Mouse (Mus musculus) embryonic facial prominence, embryonic 15.5 days (tissue): ENCODE measurements at regions not wholly inside any gene's neighbourhood (a gene's known extent, or its start where the extent isn't known, plus 50 kb on each side); places are given as distances from the start of the nearest gene placed in this dataset.
"Not testable (repeated sequence)": the region's sequence is repeated elsewhere in the genome, so short reads cannot be mapped to it uniquely, and the experiment has no call there.

ENCODE experiments used
- ATAC-seq: fragments of 200-750 bp; cut with Nextera tagmentation; 2 replicates; pipeline ENCODE4 v1.8.0; 2017; ENCODE audit warnings: low read depth, moderate TSS enrichment; ENCODE audit not compliant: insufficient number of reproducible peaks, low FRiP score, low TSS enrichment
- H3K27ac ChIP-seq: fragments of 300-500 bp; sonication (generic); replicated peaks from 2 replicates; pipeline ENCODE4 v1.5.1; 2015; ENCODE audit warnings: mild to moderate bottlenecking, inconsistent platforms
- H3K27me3 ChIP-seq: fragments of 300-500 bp; sonication (generic); 2 replicates; pipeline ENCODE4 v1.6.1; 2015; ENCODE audit warnings: inconsistent platforms
- H3K36me3 ChIP-seq: fragments of 300-500 bp; sonication (generic); 2 replicates; pipeline ENCODE4 v1.6.1; 2015; ENCODE audit warnings: mild to moderate bottlenecking, inconsistent platforms
- H3K4me1 ChIP-seq: fragments of 300-500 bp; sonication (generic); 2 replicates; pipeline ENCODE4 v1.6.1; 2015; ENCODE audit warnings: inconsistent platforms
- H3K4me2 ChIP-seq: fragments of 300-500 bp; sonication (generic); replicated peaks from 2 replicates; pipeline ENCODE4 v1.6.1; 2015; ENCODE audit warnings: mild to moderate bottlenecking, inconsistent platforms
- H3K4me3 ChIP-seq: fragments of 300-500 bp; sonication (generic); replicated peaks from 2 replicates; pipeline ENCODE4 v1.5.1; 2015; ENCODE audit warnings: mild to moderate bottlenecking, inconsistent platforms
- H3K9ac ChIP-seq: fragments of 300-500 bp; sonication (generic); 2 replicates; pipeline ENCODE4 v1.6.1; 2015; ENCODE audit warnings: inconsistent platforms
- H3K9me3 ChIP-seq: fragments of 300-500 bp; sonication (generic); replicated peaks from 2 replicates; pipeline ENCODE4 v1.6.1; 2016; ENCODE audit warnings: inconsistent platforms
- WGBS: fragments of 180-500 bp; shearing (Covaris S2); methylation state at CpG from one replicate; pipeline ENCODE4 v1.1.7; 2015; 5-methylcytosine and 5-hydroxymethylcytosine counted together

DNA sequence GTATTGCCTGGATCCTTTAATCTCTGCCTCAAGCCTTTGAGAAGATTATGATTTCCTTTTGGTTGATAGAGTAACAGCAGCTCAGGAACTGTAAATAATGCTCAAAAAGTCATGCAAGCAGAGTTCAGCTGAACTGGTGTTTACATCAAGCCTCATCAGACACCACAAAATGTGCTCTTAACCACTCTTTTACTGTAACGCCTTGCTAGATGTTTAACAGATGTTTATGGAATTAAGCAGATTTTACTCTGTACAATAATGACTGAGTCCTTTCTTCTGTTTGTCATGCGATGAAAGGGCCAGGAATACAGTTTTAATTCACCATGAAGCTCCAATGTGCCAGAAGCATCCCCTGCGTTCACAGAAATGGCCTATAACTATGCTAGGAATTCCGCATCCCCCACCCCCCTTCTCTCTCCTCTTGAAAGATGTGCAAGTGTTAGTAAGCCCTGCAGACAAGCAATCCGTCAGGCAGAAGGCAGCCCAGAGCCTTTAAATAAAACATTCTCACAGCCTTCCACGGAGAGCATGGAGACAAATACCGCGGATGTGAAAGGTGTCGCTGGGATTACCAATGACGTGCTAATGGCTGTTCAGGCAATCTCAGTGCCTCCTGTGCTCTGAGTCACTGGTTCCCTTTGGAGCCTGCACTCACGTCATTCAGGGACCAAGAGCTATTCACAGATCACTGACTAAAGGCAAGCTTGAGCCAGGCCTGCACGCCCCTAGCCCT is 453.3 kb upstream of the Kif18a start:
- Histone ChIP-seq H3K27ac (no peak overlapping the region), H3K4me2 (peak overlapping the region; percentile 9; the same call in 1 of the 2 replicates)
- ATAC-seq: peak; percentile 65; the same call in 1 of the 2 replicates

DNA sequence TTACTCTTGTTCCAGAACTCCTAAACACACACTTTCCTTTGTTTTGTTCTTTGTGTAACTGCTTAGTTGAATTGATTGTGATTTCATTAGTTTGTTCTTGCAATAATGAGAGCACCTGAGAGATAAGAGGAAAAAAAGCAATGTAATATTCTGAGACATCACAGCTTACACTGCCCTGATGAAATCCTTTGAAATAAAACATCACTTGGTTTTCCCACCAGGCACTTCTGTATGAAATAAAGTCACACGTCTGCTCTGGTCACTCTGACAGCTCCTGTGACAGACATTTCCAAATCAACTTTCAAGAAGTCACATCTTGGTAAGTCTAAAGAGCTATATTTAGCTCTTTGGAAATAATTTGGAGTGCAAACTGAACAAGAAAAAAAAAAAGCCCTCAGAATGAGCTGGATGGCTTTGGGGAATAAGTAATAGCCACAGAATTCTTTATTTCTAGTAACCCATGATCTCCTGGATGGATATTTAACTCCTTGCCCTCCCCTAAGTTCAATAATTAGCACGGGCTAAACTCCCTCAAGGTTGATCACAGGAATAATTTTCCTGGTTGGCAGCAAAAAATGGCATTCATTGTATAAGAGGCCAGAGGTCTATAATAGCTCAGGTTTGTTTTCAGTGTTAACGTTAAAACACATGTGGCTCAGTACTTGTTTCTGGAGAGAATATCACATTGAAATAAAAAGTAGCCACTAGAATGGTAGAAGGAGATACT is 452.4 kb upstream of the Kif18a start:
- Histone ChIP-seq H3K9ac (no peak overlapping the region), H3K9me3 (no peaks in the 10 kb centered on the region), H3K4me2 (no peak overlapping the region), H3K4me1 (peaks cover 12% of the 10 kb centered on the region; the same call in 1 of the 2 replicates), H3K36me3 (no peaks in the 10 kb centered on the region), H3K27ac (no peak overlapping the region), H3K4me3 (no peak overlapping the region), H3K27me3 (no peaks in the 10 kb centered on the region)
- no peak for ATAC-seq
- WGBS: 39% methylated on average over 3 of the region's 3 CpGs

More for the DNA sequence above, 453.3 kb upstream of the Kif18a start:
- H3K36me3 ChIP-seq: no peaks in the 10 kb centered on the region
- WGBS: 4% methylated on average over 12 of the region's 12 CpGs
- peaks cover 12% of the 10 kb centered on the region; the same call in 1 of the 2 replicates for H3K4me1 ChIP-seq
- H3K27me3 ChIP-seq: no peaks in the 10 kb centered on the region
- no peak overlapping the region for H3K9ac ChIP-seq
- H3K9me3 ChIP-seq: no peaks in the 10 kb centered on the region
- H3K4me3 ChIP-seq: no peak overlapping the region

- H3K9ac ChIP-seq, H3K4me2 ChIP-seq, H3K9me3 ChIP-seq, H3K27me3 ChIP-seq, H3K4me1 ChIP-seq, H3K36me3 ChIP-seq, H3K4me3 ChIP-seq, ATAC-seq, H3K27ac ChIP-seq: not testable (repeated sequence)
- WGBS: 63% methylated on average over 2 of the region's 2 CpGs
Observed at GRCm38 (mm10) chr2:108843855-108844254, 436.7 kb upstream of the Kif18a start.

DNA sequence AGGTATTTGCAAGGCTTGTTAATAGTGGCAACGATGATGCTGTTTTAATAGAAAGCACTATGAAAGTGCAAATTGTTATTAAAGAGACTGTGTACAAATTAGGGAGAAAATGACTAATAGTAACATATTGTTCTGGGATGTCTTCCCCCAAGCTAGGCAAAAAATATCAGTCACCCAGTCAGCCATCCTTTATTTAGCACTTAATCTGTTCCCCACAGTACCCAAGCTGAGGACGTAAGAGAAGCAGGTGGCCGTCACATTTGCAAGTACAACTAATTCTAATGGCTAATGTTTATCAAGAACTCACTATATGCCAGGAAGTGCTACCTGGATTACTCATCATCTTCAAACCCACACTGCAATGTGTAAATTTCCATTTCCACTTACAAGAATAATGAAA is 432.5 kb upstream of the Kif18a start:
- no peaks in the 10 kb centered on the region for H3K9me3 ChIP-seq
- H3K4me1 ChIP-seq: no peaks in the 10 kb centered on the region
- WGBS: 92% methylated on average over 3 of the region's 3 CpGs
- no peak overlapping the region for H3K9ac ChIP-seq
- ATAC-seq: no peak
- H3K36me3 ChIP-seq: no peaks in the 10 kb centered on the region
- no peak overlapping the region for H3K4me3 ChIP-seq
- H3K27ac ChIP-seq: no peak overlapping the region
- H3K27me3 ChIP-seq: no peaks in the 10 kb centered on the region
- no peak overlapping the region for H3K4me2 ChIP-seq

DNA sequence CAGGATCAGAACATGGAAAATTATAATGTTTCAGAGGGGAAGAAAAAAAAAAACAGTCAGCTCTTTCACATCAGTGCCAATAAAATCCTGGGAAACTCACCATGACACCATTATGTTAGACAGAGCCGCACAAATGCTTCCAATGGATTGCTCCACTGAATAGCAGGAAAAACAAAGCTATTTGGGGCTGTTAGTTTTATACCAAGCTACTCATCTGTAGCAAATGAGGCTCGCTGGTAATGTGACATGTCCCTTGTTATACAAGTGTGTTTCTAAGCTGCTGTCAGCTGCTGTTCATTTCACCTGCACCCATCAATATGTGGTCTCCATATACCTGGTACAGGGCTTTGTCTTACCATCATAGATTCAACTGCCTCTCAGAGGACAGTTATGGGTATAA is 426.1 kb upstream of the Kif18a start:
- Histone ChIP-seq H3K9ac (no peak overlapping the region), H3K9me3 (no peaks in the 10 kb centered on the region), H3K27ac (no peak overlapping the region), H3K4me3 (no peak overlapping the region), H3K4me2 (no peak overlapping the region), H3K4me1 (no peaks in the 10 kb centered on the region), H3K36me3 (no peaks in the 10 kb centered on the region), H3K27me3 (no peaks in the 10 kb centered on the region)
- ATAC-seq: no peak
- 72% methylated on average over 2 of the region's 2 CpGs for WGBS

- H3K4me1 ChIP-seq: no peaks in the 10 kb centered on the region
- 43% methylated on average over 4 of the region's 4 CpGs for WGBS
- H3K27ac ChIP-seq: no peak overlapping the region
- no peaks in the 10 kb centered on the region for H3K9me3 ChIP-seq
- no peaks in the 10 kb centered on the region for H3K27me3 ChIP-seq
- no peak overlapping the region for H3K4me3 ChIP-seq
- H3K36me3 ChIP-seq: no peaks in the 10 kb centered on the region
- ATAC-seq: no peak
- H3K4me2 ChIP-seq: no peak overlapping the region
- no peak overlapping the region for H3K9ac ChIP-seq
Observed at GRCm38 (mm10) chr2:108877141-108877540, 403.4 kb upstream of the Kif18a start.

DNA sequence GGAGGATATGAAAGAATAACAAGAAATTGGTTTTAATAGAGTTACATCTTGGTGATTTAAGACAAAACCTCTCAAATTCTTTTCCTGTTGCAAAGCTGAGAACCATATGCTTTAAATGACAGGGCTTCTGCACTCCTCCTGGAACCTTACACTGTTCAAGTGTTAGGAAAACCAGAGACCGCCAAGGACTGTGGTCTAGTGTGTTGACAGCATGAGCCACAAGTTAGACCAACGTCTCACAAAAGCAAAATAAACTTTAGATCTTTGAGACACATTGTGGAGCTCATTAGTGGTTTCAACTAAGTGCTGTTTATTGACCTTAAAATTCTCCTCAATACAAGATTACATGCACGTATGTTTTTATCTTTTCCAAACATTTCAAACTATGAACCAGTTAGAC is 402.9 kb upstream of the Kif18a start:
- Histone ChIP-seq H3K4me3 (no peak overlapping the region), H3K27me3 (no peaks in the 10 kb centered on the region), H3K9ac (no peak overlapping the region), H3K9me3 (no peaks in the 10 kb centered on the region), H3K36me3 (no peaks in the 10 kb centered on the region), H3K4me2 (no peak overlapping the region), H3K4me1 (no peaks in the 10 kb centered on the region), H3K27ac (no peak overlapping the region)
- 28% methylated on average over 3 of the region's 3 CpGs for WGBS
- ATAC-seq: no peak

DNA sequence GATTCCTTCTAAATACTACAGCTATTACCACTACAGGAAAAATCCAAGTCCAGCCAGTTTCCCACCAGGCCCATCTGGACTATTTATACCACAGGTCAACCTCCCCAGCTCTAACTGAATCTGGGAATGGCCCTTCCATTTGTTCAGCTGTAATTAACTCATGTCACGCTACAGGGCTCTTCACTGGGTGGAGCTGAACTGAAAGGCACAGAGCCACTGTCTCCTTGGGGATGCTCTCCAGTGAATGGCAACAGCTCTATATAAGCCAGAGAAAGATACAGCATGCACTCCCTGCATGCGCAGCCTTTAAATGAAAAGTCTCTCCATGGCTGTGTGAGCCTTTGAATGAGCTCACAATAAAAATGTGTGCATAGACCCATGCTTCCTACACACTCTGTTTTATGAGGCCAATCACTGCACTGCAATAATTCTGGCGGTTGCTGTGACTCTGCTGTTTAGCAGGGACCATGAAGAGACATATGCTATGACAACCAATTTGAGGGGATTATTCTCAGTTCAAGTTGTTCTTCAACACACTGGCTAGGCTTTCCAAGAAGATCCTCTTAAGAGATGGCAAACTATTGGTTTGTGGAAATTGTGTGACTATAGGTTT is 376.3 kb upstream of the Kif18a start:
- H3K9me3 ChIP-seq: no peaks in the 10 kb centered on the region
- H3K27ac ChIP-seq: no peak overlapping the region
- H3K36me3 ChIP-seq: no peaks in the 10 kb centered on the region
- H3K9ac ChIP-seq: no peak overlapping the region
- no peak for ATAC-seq
- no peak overlapping the region for H3K4me3 ChIP-seq
- H3K4me2 ChIP-seq: no peak overlapping the region
- H3K27me3 ChIP-seq: no peaks in the 10 kb centered on the region
- H3K4me1 ChIP-seq: no peaks in the 10 kb centered on the region
- WGBS: 82% methylated on average over 3 of the region's 3 CpGs

DNA sequence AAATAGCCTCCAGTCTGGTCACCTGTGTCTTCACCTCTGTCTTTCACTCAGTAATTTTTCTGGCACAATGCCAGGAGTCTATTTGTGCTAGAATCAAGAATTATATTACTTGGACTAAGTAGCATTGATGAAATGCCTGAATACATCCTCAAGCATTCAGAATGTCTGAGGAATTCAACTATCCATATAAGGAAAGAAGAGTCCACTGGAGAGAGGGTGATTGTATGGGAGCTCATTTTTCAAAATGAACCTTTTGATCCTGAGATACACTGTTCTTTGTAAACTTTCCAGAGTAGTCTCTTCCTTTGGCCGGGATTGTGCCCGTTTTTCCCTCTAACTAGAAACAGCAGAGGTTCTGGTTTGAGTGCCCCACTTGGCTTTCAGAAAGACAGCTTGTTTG is 367.0 kb upstream of the Kif18a start:
- Histone ChIP-seq H3K27me3 (no peaks in the 10 kb centered on the region), H3K27ac (no peak overlapping the region), H3K4me3 (no peak overlapping the region), H3K9me3 (no peaks in the 10 kb centered on the region), H3K4me2 (no peak overlapping the region), H3K4me1 (peaks cover 5% of the 10 kb centered on the region; the same call in 1 of the 2 replicates), H3K36me3 (no peaks in the 10 kb centered on the region), H3K9ac (no peak overlapping the region)
- no peak for ATAC-seq
- WGBS: 10% methylated on average over 2 of the region's 2 CpGs

- no peaks in the 10 kb centered on the region for H3K9me3 ChIP-seq
- no peak overlapping the region for H3K4me3 ChIP-seq
- H3K27ac ChIP-seq: no peak overlapping the region
- ATAC-seq: no peak
- WGBS: 36% methylated on average over 3 of the region's 3 CpGs
- no peaks in the 10 kb centered on the region for H3K36me3 ChIP-seq
- H3K9ac ChIP-seq: no peak overlapping the region
- H3K4me2 ChIP-seq: no peak overlapping the region
- H3K4me1 ChIP-seq: peaks cover 5% of the 10 kb centered on the region; the same call in 1 of the 2 replicates
- no peaks in the 10 kb centered on the region for H3K27me3 ChIP-seq
Observed at GRCm38 (mm10) chr2:108913967-108914366, 366.6 kb upstream of the Kif18a start.

GRCm38 (mm10) chr2:108919500-108920045 is 361.0 kb upstream of the Kif18a start:
- H3K9me3 ChIP-seq: no peaks in the 10 kb centered on the region
- H3K27ac ChIP-seq: no peak overlapping the region
- H3K27me3 ChIP-seq: no peaks in the 10 kb centered on the region
- no peak overlapping the region for H3K4me3 ChIP-seq
- no peaks in the 10 kb centered on the region for H3K4me1 ChIP-seq
- H3K4me2 ChIP-seq: no peak overlapping the region
- no peak for ATAC-seq
- no peaks in the 10 kb centered on the region for H3K36me3 ChIP-seq
- no peak overlapping the region for H3K9ac ChIP-seq
- WGBS: 61% methylated on average over 3 of the region's 3 CpGs
